Mouse (Mus musculus): Measurements from ENCODE around the gene Gpr65. TPM values are rescaled to one million over a fixed set of nuclear protein-coding genes. Genes with fewer than 3 reads are reported as not detected.

The Gpr65 gene
- 42.8 TPM for polyA plus RNA-seq (2017; shearing (Covaris generic))

GRCm38 (mm10) chr12:98268441-98269369 lies at the start of gene Gpr65:
Gene Gpr65 (plus strand): TSS chr12:98268635.

GRCm38 (mm10) chr12:98258845-98259517 lies 9.5 kb upstream of the Gpr65 start, which contains the start of gene Galc:
Gene Galc (minus strand): TSS chr12:98259459.

Other genes starting within 250 kb of the Gpr65 start
- gene Galc, start 9.2 kb upstream of the Gpr65 start, polyA plus RNA-seq (2017; shearing (Covaris generic)) = 3.6 TPM